Mouse (Mus musculus): ENCODE results near the gene Ubash3b.
A peak's percentile ranks its signal among the peaks of the same experiment; 100 is the strongest.

Ubash3b gene

DNA sequence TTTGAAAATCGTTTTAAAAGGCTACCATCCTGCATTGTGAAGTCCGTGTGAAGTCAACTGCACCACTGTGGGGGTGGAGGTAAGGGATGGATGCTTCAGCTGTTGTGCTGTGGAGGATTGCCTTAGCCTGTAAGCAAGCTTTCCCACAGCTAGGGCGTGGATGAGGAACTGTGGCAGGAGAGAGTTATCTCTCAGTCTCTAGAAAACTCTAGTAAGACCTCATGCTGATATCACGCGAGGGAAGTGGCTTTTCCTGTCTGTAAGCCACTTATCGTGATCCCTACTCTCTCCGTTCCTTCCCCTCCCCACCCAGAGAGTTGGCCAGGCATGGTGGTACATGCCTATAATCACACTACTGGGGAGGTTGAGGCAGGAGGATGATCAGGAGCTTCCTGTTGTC, 112.2 kb downstream of the Ubash3b start:
- DNase-seq, result no peak

- no peak for DNase-seq
Measured at GRCm38 (mm10) chr9:41048820-41049219, 112.7 kb downstream of the Ubash3b start.

- DNase-seq, result no peak
Measured at GRCm38 (mm10) chr9:41048216-41048615, 113.3 kb downstream of the Ubash3b start.

GRCm38 (mm10) chr9:41047654-41048053, 113.8 kb downstream of the Ubash3b start:
- no peak for DNase-seq

DNA sequence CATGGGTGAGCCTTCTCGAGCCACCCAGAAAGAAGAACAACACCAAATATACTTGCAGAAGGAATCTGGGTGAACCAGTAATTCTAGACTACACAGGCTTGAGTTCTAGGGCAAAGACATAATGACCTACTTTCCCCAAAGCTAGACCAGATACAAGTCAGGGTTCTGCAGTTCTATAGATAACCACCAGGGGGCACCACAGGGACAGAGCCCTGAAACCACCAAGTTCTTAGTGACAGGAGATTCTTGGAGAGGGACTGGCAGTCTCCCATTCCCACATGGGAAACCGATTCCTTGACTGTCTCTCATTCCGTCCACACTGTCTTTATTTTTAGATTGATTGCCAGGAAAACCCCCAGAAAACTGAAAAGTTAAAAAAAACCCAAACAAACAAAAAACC, 116.9 kb downstream of the Ubash3b start:
- peak; percentile 94 for DNase-seq

DNA sequence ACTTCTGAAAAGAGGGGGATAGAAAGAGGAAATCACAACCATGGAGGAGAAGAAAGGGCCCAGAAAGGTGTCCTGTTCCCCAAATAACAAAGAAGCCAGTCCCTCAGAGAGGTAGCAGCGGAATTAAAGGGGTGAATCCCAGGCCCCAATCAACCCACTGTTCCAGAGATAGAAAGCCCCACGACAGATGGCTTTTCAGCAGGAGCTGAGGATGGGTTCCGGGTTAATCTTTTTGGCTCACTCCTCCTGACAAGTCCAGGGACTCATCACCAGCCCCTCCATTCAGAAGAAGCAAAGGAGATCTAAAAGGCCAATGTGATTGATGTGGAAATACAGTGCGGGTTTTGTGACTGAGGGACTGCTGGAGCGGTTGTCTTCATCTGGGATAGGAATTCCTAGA, 117.9 kb downstream of the Ubash3b start:
- no peak for DNase-seq

GRCm38 (mm10) chr9:41041404-41041803, 120.1 kb downstream of the Ubash3b start:
- DNase-seq, result no peak

- no peak for DNase-seq
Measured at GRCm38 (mm10) chr9:41038150-41038664, 123.3 kb downstream of the Ubash3b start.

- DNase-seq, result no peak
Measured at GRCm38 (mm10) chr9:41031590-41032489, 129.7 kb downstream of the Ubash3b start.

DNA sequence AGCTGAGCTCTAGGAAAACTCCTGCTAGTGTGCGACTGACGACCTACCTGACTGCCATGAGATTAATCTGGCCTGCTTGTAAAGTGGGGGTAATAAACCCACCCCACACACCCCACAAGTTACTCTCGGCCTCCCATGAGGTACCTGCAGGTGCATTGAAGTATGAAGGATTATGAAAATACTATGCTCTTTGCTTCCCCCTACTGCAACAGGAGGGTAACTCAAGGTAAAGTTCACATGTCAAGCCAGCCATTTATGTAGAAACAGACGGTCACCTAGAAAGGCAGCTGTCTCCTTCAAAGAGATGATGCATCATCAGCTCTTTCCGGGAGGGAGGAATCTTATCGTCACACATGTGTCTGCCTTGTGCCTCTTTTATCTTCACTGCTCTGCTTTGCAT, 131.7 kb downstream of the Ubash3b start:
- DNase-seq, result no peak

GRCm38 (mm10) chr9:41028470-41028869, 133.0 kb downstream of the Ubash3b start:
- DNase-seq, result peak; percentile 65

GRCm38 (mm10) chr9:41021690-41022089, 139.8 kb downstream of the Ubash3b start:
- DNase-seq, result no peak

DNA sequence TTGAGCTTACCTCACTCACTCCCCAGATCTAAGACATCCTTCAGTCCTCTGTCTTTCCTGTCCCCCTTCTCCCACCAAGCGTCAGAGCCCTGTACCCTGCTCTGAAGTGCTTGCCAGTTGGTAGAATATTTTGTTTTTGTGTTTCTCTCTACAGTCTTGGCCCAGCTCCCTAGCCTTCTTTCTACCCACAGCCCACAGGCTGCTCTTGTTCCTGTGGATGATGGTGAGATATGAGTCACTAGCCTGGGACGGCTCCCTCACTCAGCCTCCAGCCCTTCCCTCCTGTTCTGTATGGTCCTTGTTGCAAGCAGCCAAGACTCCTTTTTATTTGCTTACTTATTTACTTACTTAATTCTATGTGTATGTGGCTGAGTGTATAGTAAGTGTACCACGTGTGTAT, 141.0 kb downstream of the Ubash3b start:
- no peak for DNase-seq

DNA sequence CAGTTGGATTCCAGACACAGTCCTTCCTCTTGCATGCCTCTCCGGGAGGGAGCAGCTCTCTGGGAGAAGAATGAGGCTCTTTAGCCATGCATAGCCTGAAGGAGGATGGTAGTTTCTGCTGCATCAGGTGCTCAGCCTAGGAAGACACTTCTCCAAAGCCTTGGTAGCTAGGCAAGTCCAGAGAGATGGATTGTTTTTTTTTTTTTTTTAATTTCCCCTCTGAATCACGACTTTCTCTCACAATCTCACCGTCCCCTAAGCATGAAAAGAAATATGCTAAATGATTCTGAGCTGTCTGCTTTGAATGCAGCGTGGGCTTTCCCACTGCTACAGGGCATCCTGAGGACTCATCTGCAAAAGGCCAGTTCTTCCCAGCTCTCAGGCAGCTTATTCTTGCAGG, 147.0 kb downstream of the Ubash3b start:
- DNase-seq, result no peak

DNA sequence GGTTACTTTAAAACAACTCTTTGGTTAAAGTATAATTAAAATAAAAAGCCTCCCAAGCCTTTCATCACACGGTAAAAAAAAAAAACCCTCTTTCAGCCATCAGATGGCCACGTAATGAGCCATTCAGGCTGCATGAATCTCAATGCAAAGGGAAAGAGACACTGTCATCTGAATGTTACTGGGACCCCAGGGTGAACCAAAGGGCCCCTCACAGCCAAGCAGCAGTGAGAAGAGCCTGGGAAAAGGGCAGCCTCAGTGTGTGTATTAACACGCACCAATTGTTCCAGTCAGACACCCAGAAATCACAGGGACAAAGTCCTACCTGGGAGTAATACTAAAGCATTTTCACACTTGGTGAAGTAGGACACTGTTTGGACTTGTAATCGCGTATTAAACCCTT, 149.0 kb downstream of the Ubash3b start:
- no peak for DNase-seq

GRCm38 (mm10) chr9:41011512-41012436, 149.7 kb downstream of the Ubash3b start:
- DNase-seq, result no peak

DNA sequence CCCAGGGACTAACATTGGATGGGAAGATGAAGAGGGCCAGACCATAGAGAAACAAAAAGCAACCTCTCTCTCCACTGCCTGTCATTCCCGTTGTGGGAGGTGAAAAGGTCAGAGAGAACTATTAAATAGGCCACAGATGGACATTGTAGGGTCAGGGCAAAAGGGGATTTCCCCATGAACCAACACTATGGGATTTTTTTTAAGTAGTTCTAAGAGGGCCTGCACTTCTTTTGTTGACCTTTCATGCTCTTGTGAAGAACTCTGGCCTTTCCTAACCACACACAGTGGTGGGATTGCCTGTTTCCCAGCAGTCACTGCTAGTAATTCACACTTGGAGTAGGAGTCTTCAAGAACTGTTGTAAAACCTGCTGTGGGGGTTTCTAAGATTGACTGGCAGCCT, 153.7 kb downstream of the Ubash3b start:
- no peak for DNase-seq

DNA sequence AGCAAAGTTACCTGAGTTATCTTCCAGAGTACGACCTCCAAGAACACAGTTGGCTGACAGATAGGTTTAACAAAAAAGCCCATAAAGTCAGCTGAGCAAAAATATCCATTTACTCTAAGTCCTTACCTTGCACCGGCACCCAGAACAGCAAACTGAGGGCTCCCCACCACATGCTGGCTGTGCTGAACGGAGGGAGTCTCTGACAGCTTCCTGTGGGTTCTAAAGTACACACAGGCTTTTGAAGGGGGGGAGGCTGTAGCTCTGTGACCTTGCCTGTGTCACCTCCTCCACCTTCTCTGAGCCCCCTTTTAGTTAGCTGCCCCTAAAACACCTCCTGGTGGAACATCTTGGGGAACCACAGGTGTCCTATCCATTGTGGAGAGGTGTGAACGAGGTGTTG, 157.1 kb downstream of the Ubash3b start, which contains the start of gene Crtam:
TSS of gene Crtam (minus strand) at position 214 of the 400 bp plus-strand sequence.
- no peak for DNase-seq

DNA sequence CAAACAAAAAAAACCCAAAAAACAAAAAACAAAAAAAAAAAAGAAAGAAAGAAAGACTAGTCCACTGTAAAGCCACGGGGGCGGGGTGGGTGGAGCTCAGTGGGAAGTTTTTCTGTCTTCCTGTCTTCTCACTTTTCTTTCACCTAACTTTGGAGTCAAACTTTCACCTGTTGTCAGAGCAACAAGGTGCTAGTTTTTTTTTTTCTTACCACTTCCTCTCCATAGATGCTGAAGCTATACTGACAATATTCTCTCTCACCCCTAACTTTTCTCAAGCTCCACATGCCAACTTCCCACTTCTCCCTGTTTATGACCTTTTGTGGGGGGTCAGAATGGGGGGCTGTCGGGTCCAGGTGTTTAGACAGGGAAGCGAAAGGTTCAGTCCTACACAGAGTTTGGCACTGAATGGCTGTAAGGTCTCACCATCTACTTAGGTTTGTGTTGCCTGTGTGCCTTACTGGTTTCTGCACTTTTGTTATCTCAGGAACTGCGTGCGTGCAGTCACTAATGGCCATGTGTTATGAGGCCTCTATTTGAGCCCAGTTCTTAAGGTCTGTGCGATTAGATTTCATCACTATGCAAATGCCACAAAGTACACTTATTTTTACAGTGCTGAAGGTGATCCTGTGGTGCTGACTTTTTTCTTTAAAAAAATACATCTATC, 164.2 kb downstream of the Ubash3b start:
- DNase-seq, result no peak

DNA sequence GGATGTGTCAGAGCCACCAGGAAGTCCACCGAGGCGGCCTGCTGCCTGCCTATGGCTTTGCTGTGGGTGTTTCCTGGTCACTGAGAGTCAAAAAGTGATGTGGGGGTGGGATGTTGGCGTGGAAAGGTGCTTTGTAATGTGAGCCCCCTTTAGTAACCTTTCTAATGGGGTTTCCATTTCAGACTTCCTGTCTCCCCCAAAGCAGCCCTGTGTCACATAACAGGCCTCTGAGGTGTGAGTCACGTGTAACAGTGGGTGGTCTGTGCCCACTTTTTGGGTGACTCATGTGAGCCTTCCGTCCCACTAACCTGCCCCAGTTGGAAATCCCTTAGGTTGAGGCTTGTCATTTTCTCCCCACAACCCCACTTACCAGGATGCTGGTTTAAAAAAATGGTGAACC, 167.4 kb downstream of the Ubash3b start:
- no peak for DNase-seq

DNA sequence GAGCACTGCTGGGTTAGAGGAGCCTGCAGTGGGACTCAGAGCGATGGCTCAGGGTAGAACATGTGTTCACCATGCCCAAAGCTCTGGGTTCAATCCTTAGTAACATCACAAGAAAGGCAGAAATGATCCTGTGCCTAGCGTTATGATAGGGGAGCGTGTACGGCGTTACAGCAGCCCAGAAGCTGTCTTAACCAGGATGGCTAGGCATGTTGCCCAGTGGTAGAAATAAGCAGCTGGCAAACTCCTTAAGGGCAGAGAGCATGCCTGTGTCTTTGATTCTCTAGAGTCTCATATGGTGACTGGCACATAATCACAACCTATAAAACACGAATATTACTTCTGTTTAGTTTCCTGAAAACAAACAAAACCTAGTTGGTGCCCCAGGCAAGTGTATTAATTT, 170.0 kb downstream of the Ubash3b start:
- no peak for DNase-seq

GRCm38 (mm10) chr9:40989940-40990588, 171.4 kb downstream of the Ubash3b start:
- DNase-seq, result peak; percentile 69

Data from kidney, adult 9 months (tissue).